Mouse (Mus musculus) C2C12 (cell line): ENCODE measurements around the gene Enpp6.

ENCODE experiments used
- CEBPB ChIP-seq: IDR thresholded peaks from one replicate; pipeline ENCODE4 v1.6.1; 2011; ENCODE audit warnings: low read depth, mild to moderate bottlenecking, control low read depth, moderate library complexity
- CTCF ChIP-seq: IDR thresholded peaks from one replicate; pipeline ENCODE4 v1.5.1; 2011; ENCODE audit not compliant: control insufficient read depth, insufficient read depth, insufficient read length
- FOSL1 ChIP-seq: IDR thresholded peaks from one replicate; pipeline ENCODE4 v1.8.0; 2011; ENCODE audit warnings: mild to moderate bottlenecking, low read length; ENCODE audit not compliant: poor library complexity, insufficient read depth, severe bottlenecking
- MAX ChIP-seq: IDR thresholded peaks from one replicate; pipeline ENCODE4 v1.6.1; 2011; ENCODE audit warnings: mild to moderate bottlenecking, control low read depth
- MYOG ChIP-seq: IDR thresholded peaks from one replicate; pipeline ENCODE4 v1.6.1; 2011; ENCODE audit not compliant: control insufficient read depth, insufficient read length; ENCODE audit errors: extremely low read depth
- USF1 ChIP-seq: IDR thresholded peaks from one replicate; pipeline ENCODE4 v1.6.1; 2011; ENCODE audit warnings: low read depth, mild to moderate bottlenecking, control low read depth, moderate library complexity

DNA sequence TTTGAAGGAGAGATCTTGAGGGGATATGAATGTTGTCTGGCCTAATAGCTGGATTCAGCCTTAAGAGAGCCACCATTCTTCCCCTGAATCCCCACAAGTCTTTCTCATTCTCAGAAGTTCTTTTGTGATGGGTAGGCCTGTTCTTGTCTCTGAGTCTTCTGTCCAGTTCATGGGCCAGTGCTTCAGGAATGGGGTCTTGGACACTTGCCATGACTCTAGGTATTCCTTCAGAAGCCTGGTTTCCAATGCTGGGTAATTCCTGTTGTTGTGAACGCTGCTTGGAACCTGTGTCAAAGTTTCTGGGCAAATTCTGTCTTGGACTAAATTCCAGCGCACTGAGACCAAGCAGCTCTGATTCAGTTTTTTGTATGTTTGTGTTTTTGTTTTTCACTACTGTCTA, 60.5 kb downstream of the Enpp6 start:
- TF ChIP-seq CTCF (no peak), USF1 (no peak), CEBPB (no peak), MAX (no peak), FOSL1 (no peak), MYOG (no peak)
